Mouse (Mus musculus) testis, adult 2 months (tissue): Measurements from ENCODE around the gene Aqp2. TPM values are rescaled to one million over a fixed set of nuclear protein-coding genes. Genes with fewer than 3 reads are reported as not detected.

Experiments used
- H3K27ac ChIP-seq: fragments of 200-500 bp; 2 replicates; pipeline ENCODE4 v1.5.1; 2012; ENCODE audit warnings: low read depth, low read length; ENCODE audit not compliant: control insufficient read depth, insufficient read depth
- H3K27me3 ChIP-seq: fragments of 200-500 bp; 2 replicates; pipeline ENCODE4 v1.6.1; 2012; ENCODE audit warnings: mild to moderate bottlenecking, low read length, moderate library complexity; ENCODE audit not compliant: control insufficient read depth, insufficient read depth
- H3K36me3 ChIP-seq: fragments of 200-500 bp; 2 replicates; pipeline ENCODE4 v1.6.1; 2012; ENCODE audit warnings: mild to moderate bottlenecking, low read length; ENCODE audit not compliant: control insufficient read depth, insufficient read depth
- H3K4me1 ChIP-seq: fragments of 200-500 bp; 2 replicates; pipeline ENCODE4 v1.6.1; 2012; ENCODE audit warnings: low read length; ENCODE audit not compliant: control insufficient read depth, insufficient read depth
- H3K4me3 ChIP-seq: fragments of 200-500 bp; 2 replicates; pipeline ENCODE4 v1.5.1; 2012; ENCODE audit warnings: low read depth, mild to moderate bottlenecking, low read length, moderate library complexity, mixed read lengths; ENCODE audit not compliant: control insufficient read depth
- CTCF ChIP-seq: fragments of 200-500 bp; IDR thresholded peaks from 2 replicates; pipeline ENCODE4 v1.5.1; 2012; ENCODE audit warnings: low read depth, mild to moderate bottlenecking, inconsistent platforms, low read length, moderate library complexity; ENCODE audit not compliant: control insufficient read depth, insufficient read depth, insufficient replicate concordance
- POLR2A ChIP-seq: fragments of 200-500 bp; IDR thresholded peaks from 2 replicates; pipeline ENCODE4 v1.6.1; 2012; ENCODE audit warnings: low read depth, mild to moderate bottlenecking, inconsistent platforms, low read length, moderate library complexity; ENCODE audit not compliant: control insufficient read depth
- polyA plus RNA-seq: library from polyadenylated mRNA; depleted of rRNA; stranded (reverse); fragments of >200 nt; gene quantifications from 2 replicates; pipeline ENCODE4 v1.2.3, GENCODE M21; 2012

Gene Aqp2
- polyA plus RNA-seq, 1 experiment = 13.8 TPM

DNA sequence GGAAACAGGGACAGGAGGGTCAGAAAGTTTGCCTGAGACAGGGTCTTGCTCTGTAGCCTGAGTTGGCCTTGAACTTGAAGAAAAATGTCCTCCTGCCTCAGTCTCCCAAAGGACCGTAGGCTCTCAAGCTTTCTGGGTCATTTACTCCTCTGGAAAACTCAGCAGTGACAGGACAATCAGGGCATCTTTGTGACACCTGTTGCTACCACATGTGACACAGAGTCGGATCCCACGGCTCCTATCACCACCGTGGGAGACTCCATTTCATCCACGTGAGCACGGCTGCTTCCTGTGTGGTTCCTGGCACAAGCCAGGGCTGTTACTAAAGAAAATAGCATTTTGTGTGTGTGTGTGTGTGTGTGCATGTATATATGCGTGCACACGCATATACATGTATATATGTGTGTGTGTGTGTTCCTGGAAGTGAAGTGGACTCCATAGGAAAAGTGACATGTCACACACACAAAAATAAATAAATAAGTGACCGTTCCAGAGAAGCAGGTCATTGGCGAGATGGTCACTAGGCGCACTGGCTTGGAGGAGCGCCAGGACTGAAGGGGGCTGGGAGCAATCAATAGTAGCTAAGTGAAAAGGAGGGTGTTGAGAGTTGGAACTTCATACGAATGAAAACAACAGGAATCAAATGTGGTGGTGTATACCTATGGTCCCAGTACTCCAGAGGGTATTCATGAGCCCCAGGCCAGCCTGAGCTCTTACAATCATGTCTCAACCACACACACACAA lies 29.7 kb downstream of the Aqp2 start:
- TF ChIP-seq POLR2A (no peak), CTCF (no peak)
- no peaks in the 10 kb centered on the region for H3K27me3 ChIP-seq
- no peak overlapping the region for H3K27ac ChIP-seq
- no peak overlapping the region for H3K4me3 ChIP-seq
- H3K36me3 ChIP-seq = no peaks in the 10 kb centered on the region
- no peaks in the 10 kb centered on the region for H3K4me1 ChIP-seq

DNA sequence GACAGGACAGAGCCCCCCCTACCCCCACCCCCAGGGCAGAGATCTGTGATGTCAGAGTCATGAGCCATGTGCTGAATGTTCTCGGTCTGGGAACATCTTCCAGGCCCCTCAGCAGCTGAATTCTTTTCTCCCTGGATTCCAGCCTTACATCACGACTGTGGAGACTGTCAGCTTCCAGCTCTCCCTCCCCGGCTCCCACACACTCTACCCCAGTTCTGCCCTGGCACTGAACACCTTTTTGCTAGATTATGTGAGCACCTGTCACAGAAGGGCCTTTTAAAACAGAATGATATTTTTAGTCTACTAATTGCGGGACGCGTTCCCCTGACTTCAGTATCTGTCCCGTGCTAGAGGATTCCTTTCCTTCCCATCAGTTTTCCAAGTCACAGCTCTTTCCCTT lies 32.7 kb downstream of the Aqp2 start:
- no peak overlapping the region for H3K4me3 ChIP-seq
- H3K36me3 ChIP-seq = no peaks in the 10 kb centered on the region
- no peak overlapping the region for H3K27ac ChIP-seq
- no peaks in the 10 kb centered on the region for H3K27me3 ChIP-seq
- H3K4me1 ChIP-seq = no peaks in the 10 kb centered on the region
- no peak for TF ChIP-seq POLR2A
- no peak for TF ChIP-seq CTCF

DNA sequence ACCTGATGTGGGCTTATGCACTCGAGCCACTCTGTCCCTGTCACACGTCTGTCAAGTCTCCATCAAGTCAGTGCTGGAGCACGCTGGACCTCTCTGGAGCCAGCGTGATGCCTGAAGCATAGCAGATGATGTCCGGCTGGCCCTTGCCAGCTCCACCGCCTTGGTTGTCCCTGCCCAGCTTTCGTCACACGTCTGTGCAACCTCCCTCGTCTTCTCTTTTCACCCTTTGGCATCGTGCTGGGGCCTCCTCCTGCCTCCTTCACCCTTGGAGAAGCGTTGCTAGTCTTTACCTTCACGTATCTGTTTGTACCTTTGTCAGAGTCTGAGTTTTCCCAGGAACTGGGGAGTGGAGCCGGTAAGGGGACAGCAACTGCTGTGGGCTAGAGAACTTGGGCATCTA lies 35.4 kb downstream of the Aqp2 start:
- Histone ChIP-seq H3K4me1 (no peaks in the 10 kb centered on the region), H3K36me3 (no peaks in the 10 kb centered on the region), H3K4me3 (no peak overlapping the region), H3K27ac (no peak overlapping the region), H3K27me3 (no peaks in the 10 kb centered on the region)
- TF ChIP-seq CTCF (no peak), POLR2A (no peak)

DNA sequence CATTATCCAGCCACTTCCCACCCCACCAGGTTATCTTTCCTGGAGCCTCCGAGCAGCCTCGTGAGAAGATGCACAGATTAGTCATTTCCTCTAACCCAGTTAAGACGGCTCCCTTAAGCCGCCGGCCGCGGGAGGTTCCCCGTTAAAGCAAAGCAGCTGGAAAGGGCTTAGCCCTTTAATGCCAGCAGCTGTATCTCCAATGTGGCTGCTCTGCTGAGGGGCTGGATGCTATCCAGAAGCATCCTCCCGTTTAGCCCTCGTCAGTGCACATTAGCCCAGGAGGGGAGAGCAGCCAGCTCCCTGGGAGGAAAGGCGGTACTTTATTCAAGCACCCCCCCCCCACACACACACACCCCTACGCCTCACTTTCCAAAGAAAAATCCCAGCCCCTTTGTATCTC lies 35.9 kb downstream of the Aqp2 start:
- no peak overlapping the region for H3K27ac ChIP-seq
- no peaks in the 10 kb centered on the region for H3K27me3 ChIP-seq
- TF ChIP-seq CTCF (no peak), POLR2A (no peak)
- H3K4me1 ChIP-seq = no peaks in the 10 kb centered on the region
- no peaks in the 10 kb centered on the region for H3K36me3 ChIP-seq
- no peak overlapping the region for H3K4me3 ChIP-seq

DNA sequence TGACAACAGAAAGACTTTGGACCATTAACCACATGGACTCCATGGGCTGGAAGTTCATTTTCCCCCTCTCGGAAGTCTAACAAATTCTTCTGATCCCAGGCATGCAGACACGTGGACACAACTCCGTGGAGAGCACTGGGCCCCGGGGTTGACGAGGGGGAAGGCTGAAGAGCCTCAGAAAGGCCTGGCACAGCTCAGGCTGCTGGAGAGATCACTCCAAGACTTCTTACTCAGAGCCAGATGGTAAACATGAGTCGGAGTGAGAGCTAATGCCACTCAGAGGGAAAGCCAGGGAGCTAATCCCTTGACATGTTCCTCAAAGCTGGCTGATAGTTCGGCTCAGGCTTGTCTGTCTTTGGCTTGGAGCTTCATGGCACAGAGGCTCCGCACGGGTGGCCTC lies 36.4 kb downstream of the Aqp2 start:
- Histone ChIP-seq H3K27ac (no peak overlapping the region), H3K4me3 (no peak overlapping the region)

DNA sequence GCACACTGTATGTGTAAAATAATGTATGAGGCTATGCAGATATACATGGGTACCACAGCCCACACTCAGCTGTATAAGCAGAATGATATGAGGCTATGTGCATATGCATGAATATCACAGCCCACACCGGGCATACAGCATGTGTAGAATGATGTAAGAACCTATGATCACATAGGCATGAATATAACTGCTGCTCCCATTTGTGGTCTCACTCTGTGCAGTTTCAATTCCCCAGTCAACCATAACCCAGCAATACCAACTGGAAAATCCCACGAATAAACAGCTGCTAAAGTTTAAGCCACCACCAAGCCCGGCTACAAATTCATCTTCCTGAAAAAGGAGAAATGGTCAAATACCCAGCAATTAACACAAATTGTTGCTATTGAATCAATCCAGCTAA lies 39.7 kb downstream of the Aqp2 start:
- Histone ChIP-seq H3K4me1 (no peaks in the 10 kb centered on the region), H3K27ac (no peak overlapping the region), H3K36me3 (peaks cover 3% of the 10 kb centered on the region), H3K27me3 (no peaks in the 10 kb centered on the region), H3K4me3 (no peak overlapping the region)
- TF ChIP-seq POLR2A = no peak
- no peak for TF ChIP-seq CTCF

More for the DNA sequence above, 36.4 kb downstream of the Aqp2 start:
- no peaks in the 10 kb centered on the region for H3K36me3 ChIP-seq
- H3K27me3 ChIP-seq = no peaks in the 10 kb centered on the region
- TF ChIP-seq POLR2A (no peak), CTCF (no peak)
- H3K4me1 ChIP-seq = no peaks in the 10 kb centered on the region

DNA sequence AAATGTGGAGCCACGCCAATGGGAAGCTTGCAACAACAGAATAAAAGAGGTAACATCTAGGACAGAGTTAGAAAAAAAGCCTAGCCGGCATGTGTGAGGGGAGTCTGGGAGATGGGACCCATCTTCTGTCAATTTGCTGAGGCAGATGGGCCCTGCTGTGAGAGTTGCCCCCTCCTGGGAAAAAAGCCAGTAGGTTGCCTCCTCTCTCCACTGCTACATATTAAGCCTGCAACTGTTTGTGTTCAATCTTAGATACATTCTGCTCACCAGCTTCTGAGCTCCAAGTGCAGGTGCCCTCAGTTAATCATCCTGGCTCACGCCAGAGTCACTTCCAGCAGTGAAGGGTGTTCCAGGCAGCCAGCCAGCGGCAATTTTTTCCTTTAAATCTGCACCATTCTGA lies 41.0 kb downstream of the Aqp2 start:
- Histone ChIP-seq H3K36me3 (peaks cover 3% of the 10 kb centered on the region), H3K4me1 (no peaks in the 10 kb centered on the region), H3K27ac (no peak overlapping the region), H3K27me3 (no peaks in the 10 kb centered on the region), H3K4me3 (no peak overlapping the region)
- TF ChIP-seq POLR2A (no peak), CTCF (no peak)

DNA sequence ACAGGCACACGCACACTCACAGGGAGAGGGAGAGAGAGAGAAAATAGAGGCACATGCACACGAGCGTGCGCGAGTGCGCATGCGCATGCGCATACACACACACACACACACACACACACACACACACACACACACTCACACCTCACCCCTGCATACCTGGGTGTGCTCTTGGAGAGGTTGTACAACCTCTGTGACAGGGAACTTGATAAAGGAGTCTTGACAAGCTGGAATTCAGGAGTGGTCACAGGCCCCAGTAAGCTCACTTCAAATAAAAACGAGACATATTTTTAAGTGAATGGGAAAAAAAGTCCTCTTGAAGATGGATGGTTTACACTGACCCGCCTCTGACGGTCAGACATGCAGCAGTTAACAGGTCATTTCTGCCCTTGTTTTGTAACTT lies 43.2 kb downstream of the Aqp2 start:
- TF ChIP-seq POLR2A = no peak
- TF ChIP-seq CTCF = no peak
- no peaks in the 10 kb centered on the region for H3K4me1 ChIP-seq
- H3K27me3 ChIP-seq = no peaks in the 10 kb centered on the region
- H3K4me3 ChIP-seq = no peak overlapping the region
- H3K27ac ChIP-seq = no peak overlapping the region
- H3K36me3 ChIP-seq = peaks cover 3% of the 10 kb centered on the region
